8 mouse cellular contexts compared by ENCODE assay signal in genomic region chr1:182408684-182409327, GRCm38 (mm10). TPM values are rescaled to one million over a fixed set of nuclear protein-coding genes. Genes with fewer than 3 reads are reported as not detected.
DNase-seq lines count a peak whose midpoint lies in the region; ATAC-seq and TF ChIP-seq lines count a peak whose summit lies in the region.

Trp53bp2 (plus strand) TSS chr1:182409172.

- TF ChIP-seq EP300 in heart, adult 2 months (IDR thresholded peaks at IDR 0.05; ENCODE audit: insufficient read depth, low read depth, low read length), result 0 out of 2 replicates have a peak, but pooled peaks have one; percentile 8

- peak; percentile 67 for TF ChIP-seq CTCF in heart, adult 2 months (IDR thresholded peaks at IDR 0.05)

- peak; percentile 81 for TF ChIP-seq POLR2A in heart, adult 2 months (IDR thresholded peaks at IDR 0.05; ENCODE audit: insufficient read depth, low read depth, low read length)

- H3K27ac ChIP-seq in embryonic facial prominence, embryonic 13.5 days, result peak within 1 kb of the TSS; percentile 93
- peak within 1 kb of the TSS; percentile 97 for H3K27ac ChIP-seq in heart, adult 2 months
- peak within 1 kb of the TSS; percentile 95 for H3K27ac ChIP-seq in limb, embryonic 13.5 days
- peak within 1 kb of the TSS; percentile 98 for H3K27ac ChIP-seq in midbrain, embryonic 16.5 days (ENCODE audit: low read length)

- peak within 1 kb of the TSS; percentile 97 for H3K9ac ChIP-seq in embryonic facial prominence, embryonic 13.5 days
- peak within 1 kb of the TSS; percentile 97 for H3K9ac ChIP-seq in heart, adult 2 months (ENCODE audit: low read depth, low read length)
- peak within 1 kb of the TSS; percentile 97 for H3K9ac ChIP-seq in limb, embryonic 13.5 days
- H3K9ac ChIP-seq in midbrain, embryonic 16.5 days (ENCODE audit: low read depth, low read length), result peak within 1 kb of the TSS; percentile 93

- no peaks in the 10 kb centered on the region for H3K9me3 ChIP-seq in embryonic facial prominence, embryonic 13.5 days
- no peaks in the 10 kb centered on the region for H3K9me3 ChIP-seq in limb, embryonic 13.5 days
- no peaks in the 10 kb centered on the region for H3K9me3 ChIP-seq in midbrain, embryonic 16.5 days (replicated peaks; ENCODE audit: control insufficient read depth, low read length, poor library complexity, severe bottlenecking)

- peak within 1 kb of the TSS; percentile 89 for H3K4me3 ChIP-seq in embryonic facial prominence, embryonic 13.5 days
- H3K4me3 ChIP-seq in heart, adult 2 months, result peak within 1 kb of the TSS; percentile 75
- peak within 1 kb of the TSS; percentile 86 for H3K4me3 ChIP-seq in limb, embryonic 13.5 days
- H3K4me3 ChIP-seq in midbrain, embryonic 16.5 days (ENCODE audit: low read depth, low read length), result peak within 1 kb of the TSS; percentile 94

- H3K79me2 ChIP-seq in heart, adult 2 months (replicated peaks; ENCODE audit: control insufficient read depth, insufficient read depth, low read length), result no peaks in the 10 kb centered on the region

- under 1% methylated on average over 67 of the region's 71 CpGs for WGBS in embryonic facial prominence, embryonic 13.5 days
- WGBS in heart, adult 2 months, result 1% methylated on average over 56 of the region's 71 CpGs
- WGBS in limb, embryonic 13.5 days, result under 1% methylated on average over 70 of the region's 71 CpGs
- WGBS in midbrain, embryonic 16.5 days, result under 1% methylated on average over 66 of the region's 71 CpGs

- peak; percentile 96 for ATAC-seq in embryonic facial prominence, embryonic 13.5 days (ENCODE audit: insufficient number of reproducible peaks, insufficient read depth, low FRiP score, low TSS enrichment, low read depth)
- peak; percentile 94 for ATAC-seq in limb, embryonic 13.5 days (ENCODE audit: low FRiP score, low read depth)
- peak; percentile 97 for ATAC-seq in midbrain, embryonic 16.5 days

- H3K4me2 ChIP-seq in embryonic facial prominence, embryonic 13.5 days, result peak within 1 kb of the TSS; percentile 75
- peak within 1 kb of the TSS; percentile 72 for H3K4me2 ChIP-seq in limb, embryonic 13.5 days (replicated peaks)
- peak within 1 kb of the TSS; percentile 79 for H3K4me2 ChIP-seq in midbrain, embryonic 16.5 days (ENCODE audit: low read length)

- peaks cover 38% of the 10 kb centered on the region for H3K4me1 ChIP-seq in embryonic facial prominence, embryonic 13.5 days
- peaks cover 7% of the 10 kb centered on the region for H3K4me1 ChIP-seq in heart, adult 2 months (ENCODE audit: control insufficient read depth, insufficient read depth, low read length)
- H3K4me1 ChIP-seq in limb, embryonic 13.5 days, result peaks cover 36% of the 10 kb centered on the region
- H3K4me1 ChIP-seq in midbrain, embryonic 16.5 days (ENCODE audit: control insufficient read depth, insufficient read depth, low read length), result peaks cover 26% of the 10 kb centered on the region

- H3K27me3 ChIP-seq in embryonic facial prominence, embryonic 13.5 days, result no peaks in the 10 kb centered on the region
- no peaks in the 10 kb centered on the region for H3K27me3 ChIP-seq in heart, adult 2 months (ENCODE audit: control insufficient read depth, insufficient read depth, low read length)
- H3K27me3 ChIP-seq in limb, embryonic 13.5 days, result no peaks in the 10 kb centered on the region
- H3K27me3 ChIP-seq in midbrain, embryonic 16.5 days (ENCODE audit: control insufficient read depth, insufficient read depth, low read depth, low read length), result no peaks in the 10 kb centered on the region

- no peaks in the 10 kb centered on the region for H3K36me3 ChIP-seq in embryonic facial prominence, embryonic 13.5 days
- peaks cover 7% of the 10 kb centered on the region for H3K36me3 ChIP-seq in heart, adult 2 months (ENCODE audit: control insufficient read depth, insufficient read depth, low read length)
- no peaks in the 10 kb centered on the region for H3K36me3 ChIP-seq in limb, embryonic 13.5 days
- H3K36me3 ChIP-seq in midbrain, embryonic 16.5 days (ENCODE audit: control insufficient read depth, insufficient read depth, low read length), result no peaks in the 10 kb centered on the region

- DNase-seq in 3134 (ENCODE audit: extremely low read depth, insufficient read length, low spot score), result peak; percentile 99
- peak; percentile 100 for DNase-seq in adrenal gland, postnatal 36 days
- peak; percentile 99 to 100 for DNase-seq in heart, adult 2 months
- DNase-seq in kidney, adult 8-10 months, result peak; percentile 97 to 99
- peak; percentile 99 for DNase-seq in spleen, postnatal 10 days (ENCODE audit: low spot score in 2 of 2)

- intact Hi-C loops in heart, adult 2 months (cut with DNase I), result loop anchor here (2.0 to 10.0 kb wide), 2 partner anchors 32 to 124 kb away; partner anchors contain the start of gene Degs1

RNA-seq across cellular contexts. Expression of gene Trp53bp2, which starts in this region (rescaled TPM):
- total RNA-seq in adrenal gland, postnatal 36 days (2021), result 10 to 100 TPM; 19.9 to 20.2 TPM
- 25.2 and 26.5 TPM in 2 replicates for polyA plus RNA-seq in embryonic facial prominence, embryonic 13.5 days (2015; fragmentation: Nextera tagmentation; extraction: Ambion mirVana)
- total RNA-seq in heart, adult 2 months (2021), result 10 to 100 TPM in 1 of 2 experiments, 1 to 10 TPM in 1; 8.4 to 11.4 TPM
- polyA plus RNA-seq in heart, adult 2 months (2012; rRNA removed), result 9.3 and 11.7 TPM in 2 replicates
- 25.0 and 25.1 TPM in 2 replicates for polyA plus RNA-seq in limb, embryonic 13.5 days (2015; fragmentation: Nextera tagmentation; extraction: Ambion mirVana)
- polyA plus RNA-seq in midbrain, embryonic 16.5 days (2015; fragmentation: Nextera tagmentation; extraction: Ambion mirVana), result 16.0 and 19.4 TPM in 2 replicates

Comparison
In these comparisons a context has a peak if more than half of its experiments do, and no peak if none do; other contexts are left out.
1. Peak in every context shown above with its lines: DNase-seq, ATAC-seq, H3K4me3 ChIP-seq and H3K27ac ChIP-seq.